Mouse (Mus musculus) embryonic facial prominence, embryonic 15.5 days (tissue): Measurements from ENCODE around the gene Pom121l12. TPM values are rescaled to one million over a fixed set of nuclear protein-coding genes. Genes with fewer than 3 reads are reported as not detected.

Source experiments
- ATAC-seq: fragments of 200-750 bp; cut with Nextera tagmentation; 2 replicates; pipeline ENCODE4 v1.8.0; 2017; ENCODE audit warnings: low read depth, moderate TSS enrichment; ENCODE audit not compliant: insufficient number of reproducible peaks, low FRiP score, low TSS enrichment
- H3K27ac ChIP-seq: fragments of 300-500 bp; sonication (generic); replicated peaks from 2 replicates; pipeline ENCODE4 v1.5.1; 2015; ENCODE audit warnings: mild to moderate bottlenecking, inconsistent platforms
- H3K27me3 ChIP-seq: fragments of 300-500 bp; sonication (generic); 2 replicates; pipeline ENCODE4 v1.6.1; 2015; ENCODE audit warnings: inconsistent platforms
- H3K36me3 ChIP-seq: fragments of 300-500 bp; sonication (generic); 2 replicates; pipeline ENCODE4 v1.6.1; 2015; ENCODE audit warnings: mild to moderate bottlenecking, inconsistent platforms
- H3K4me1 ChIP-seq: fragments of 300-500 bp; sonication (generic); 2 replicates; pipeline ENCODE4 v1.6.1; 2015; ENCODE audit warnings: inconsistent platforms
- H3K4me2 ChIP-seq: fragments of 300-500 bp; sonication (generic); replicated peaks from 2 replicates; pipeline ENCODE4 v1.6.1; 2015; ENCODE audit warnings: mild to moderate bottlenecking, inconsistent platforms
- H3K4me3 ChIP-seq: fragments of 300-500 bp; sonication (generic); replicated peaks from 2 replicates; pipeline ENCODE4 v1.5.1; 2015; ENCODE audit warnings: mild to moderate bottlenecking, inconsistent platforms
- H3K9ac ChIP-seq: fragments of 300-500 bp; sonication (generic); 2 replicates; pipeline ENCODE4 v1.6.1; 2015; ENCODE audit warnings: inconsistent platforms
- H3K9me3 ChIP-seq: fragments of 300-500 bp; sonication (generic); replicated peaks from 2 replicates; pipeline ENCODE4 v1.6.1; 2016; ENCODE audit warnings: inconsistent platforms
- WGBS: fragments of 180-500 bp; shearing (Covaris S2); methylation state at CpG from one replicate; pipeline ENCODE4 v1.1.7; 2015; 5-methylcytosine and 5-hydroxymethylcytosine counted together
- polyA plus RNA-seq: library from polyadenylated mRNA; unstranded; fragments of >200 nt; fragmentation: Nextera tagmentation; extraction: Ambion mirVana; gene quantifications from 2 replicates; pipeline ENCODE4 v1.2.1, GENCODE M21; 2015

The Pom121l12 gene
- polyA plus RNA-seq: not detected in 2 replicates

DNA sequence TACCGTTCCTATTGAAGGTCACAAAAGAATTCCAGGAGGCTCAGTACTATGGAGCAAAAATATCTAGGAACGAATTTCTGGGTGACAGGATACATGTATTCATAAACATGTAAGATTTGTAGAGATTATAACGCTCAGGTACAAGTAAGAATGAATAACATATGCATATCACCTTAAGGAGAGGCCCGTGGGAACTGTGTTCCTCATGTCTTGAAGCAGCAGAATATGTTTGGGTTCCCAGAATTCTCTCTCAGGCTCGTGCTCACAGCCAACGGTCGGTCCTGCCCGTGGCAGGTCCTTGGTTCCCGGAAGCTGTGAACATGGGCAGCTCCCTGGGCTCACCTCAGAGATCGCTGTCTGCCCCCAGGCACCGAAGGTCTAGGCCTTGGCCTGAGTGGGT, at the start of gene Pom121l12:
TSS of gene Pom121l12 (plus strand) at position 301 of the 400 bp plus-strand sequence.
- no peak within 1 kb of the TSS for H3K4me3 ChIP-seq
- H3K36me3 ChIP-seq: no peaks in the 10 kb centered on the region

GRCm38 (mm10) chr11:14611859-14612258, 12.8 kb downstream of the Pom121l12 start:
- WGBS: 89% methylated on average over 2 of the region's 2 CpGs
- H3K27me3 ChIP-seq: no peaks in the 10 kb centered on the region
- ATAC-seq: no peak

More for the DNA sequence above, at the start of gene Pom121l12:
- WGBS: 88% methylated on average over 11 of the region's 11 CpGs
- Histone ChIP-seq H3K27me3 (no peaks in the 10 kb centered on the region), H3K4me2 (no peak within 1 kb of the TSS), H3K4me1 (no peaks in the 10 kb centered on the region), H3K9ac (no peak within 1 kb of the TSS), H3K27ac (no peak within 1 kb of the TSS), H3K9me3 (no peaks in the 10 kb centered on the region)
- no peak for ATAC-seq

More at GRCm38 (mm10) chr11:14611859-14612258, 12.8 kb downstream of the Pom121l12 start:
- no peak overlapping the region for H3K4me3 ChIP-seq
- H3K9ac ChIP-seq: no peak overlapping the region
- H3K27ac ChIP-seq: no peak overlapping the region
- H3K36me3 ChIP-seq: no peaks in the 10 kb centered on the region
- no peaks in the 10 kb centered on the region for H3K4me1 ChIP-seq
- no peaks in the 10 kb centered on the region for H3K9me3 ChIP-seq
- H3K4me2 ChIP-seq: no peak overlapping the region
